Mouse (Mus musculus) gastrocnemius, adult 8-10 months (tissue): ENCODE measurements at regions not wholly inside any gene's neighbourhood (a gene's known extent, or its start where the extent isn't known, plus 50 kb on each side); places are given as distances from the start of the nearest gene placed in this dataset.

ENCODE experiments used
- DNase-seq, 2 experiments: peaks; one replicate each; pipeline ENCODE4 v3.0.0; 2022; ENCODE audit warnings: low spot score in 2 of 2

DNA sequence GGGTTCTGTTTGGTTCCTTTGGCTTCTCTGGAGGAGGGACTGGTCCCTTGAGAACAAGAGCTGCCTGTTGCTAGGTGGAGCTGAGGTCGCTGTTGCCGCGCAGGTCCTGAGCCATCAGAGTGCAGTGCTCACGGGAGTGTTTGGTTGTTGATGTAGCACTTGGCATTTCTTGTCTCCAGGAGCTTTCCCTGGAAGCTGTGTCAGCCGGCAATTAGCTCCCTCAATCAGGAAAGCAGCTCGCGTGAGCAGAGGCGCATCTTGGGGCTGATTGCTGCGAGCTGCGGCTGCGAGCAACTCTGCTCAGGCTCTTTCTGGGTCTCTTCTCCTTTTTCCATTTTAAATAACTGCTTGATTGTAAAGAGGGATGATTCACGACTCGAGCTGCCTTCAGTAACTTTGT lies 147.6 kb upstream of the Zc3h12a start:
- no peak for DNase-seq

GRCm38 (mm10) chr4:125270951-125271350 lies 143.3 kb upstream of the Zc3h12a start:
- DNase-seq = no peak

- no peak for DNase-seq
Measured at GRCm38 (mm10) chr4:125266212-125266611, 138.6 kb upstream of the Zc3h12a start.

DNA sequence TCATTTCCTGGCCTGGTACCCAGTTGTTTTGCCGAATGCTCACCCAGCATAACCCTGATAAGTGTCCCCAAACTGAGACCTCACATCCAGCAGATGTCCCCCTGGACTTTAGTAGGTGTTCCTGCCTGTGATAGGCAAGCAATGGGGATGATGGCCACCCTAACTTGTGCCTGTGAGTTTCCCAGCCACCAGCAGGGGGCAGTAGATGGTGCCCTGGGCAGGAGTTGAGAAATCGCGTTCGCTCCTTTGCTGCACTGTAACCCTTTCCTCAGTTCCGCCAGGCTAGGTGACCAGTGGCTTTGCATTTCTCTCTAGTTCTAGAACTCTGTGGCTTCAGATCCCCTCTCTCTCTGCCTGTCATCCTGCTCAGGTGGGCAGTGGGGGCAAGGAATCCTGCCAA lies 137.9 kb upstream of the Zc3h12a start:
- no peak for DNase-seq

DNA sequence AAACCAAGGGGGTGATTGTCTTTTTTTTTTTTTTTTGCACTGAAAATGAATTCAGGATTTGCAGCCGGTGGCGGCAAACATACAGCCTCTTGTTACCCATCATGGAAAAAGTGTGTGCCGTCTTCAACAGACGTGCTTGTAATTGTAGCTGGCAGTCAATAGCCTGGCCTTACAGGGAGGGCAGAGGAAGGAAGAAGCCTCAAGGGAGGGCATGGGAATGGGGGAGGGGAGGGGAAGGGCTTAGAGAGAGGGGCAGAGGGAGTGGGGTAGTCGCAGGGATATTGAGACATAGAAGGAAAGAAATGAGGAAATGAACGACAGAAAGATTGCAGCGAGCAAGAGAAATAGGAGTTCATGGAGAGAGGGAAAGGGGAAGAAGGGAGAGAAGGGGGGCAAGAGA lies 137.4 kb upstream of the Zc3h12a start:
- DNase-seq = no peak

- no peak for DNase-seq
Measured at GRCm38 (mm10) chr4:125261547-125261946, 133.9 kb upstream of the Zc3h12a start.

GRCm38 (mm10) chr4:125259306-125259705 lies 131.7 kb upstream of the Zc3h12a start:
- no peak for DNase-seq

GRCm38 (mm10) chr4:125257916-125258315 lies 130.3 kb upstream of the Zc3h12a start:
- DNase-seq = no peak

DNA sequence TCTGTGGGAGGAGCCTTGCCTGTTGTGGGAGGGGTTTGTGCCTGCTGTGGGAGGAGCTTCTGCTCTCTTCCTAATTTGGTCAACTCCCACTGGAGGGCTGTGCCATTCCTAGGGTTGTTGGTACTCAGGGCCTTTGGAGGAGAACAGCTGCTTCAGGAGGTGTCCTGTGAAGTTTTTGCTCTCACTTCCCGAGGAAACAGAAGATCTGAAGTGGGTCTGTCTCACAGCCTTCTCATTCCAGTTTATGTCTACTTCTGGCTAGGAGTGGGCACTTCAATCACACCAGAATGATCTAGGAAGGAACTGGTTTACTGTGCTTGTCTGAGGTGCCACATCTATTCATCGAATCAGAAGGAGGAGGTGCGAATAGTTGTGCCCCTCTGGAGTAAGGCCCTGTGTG lies 125.5 kb upstream of the Zc3h12a start:
- no peak for DNase-seq

DNA sequence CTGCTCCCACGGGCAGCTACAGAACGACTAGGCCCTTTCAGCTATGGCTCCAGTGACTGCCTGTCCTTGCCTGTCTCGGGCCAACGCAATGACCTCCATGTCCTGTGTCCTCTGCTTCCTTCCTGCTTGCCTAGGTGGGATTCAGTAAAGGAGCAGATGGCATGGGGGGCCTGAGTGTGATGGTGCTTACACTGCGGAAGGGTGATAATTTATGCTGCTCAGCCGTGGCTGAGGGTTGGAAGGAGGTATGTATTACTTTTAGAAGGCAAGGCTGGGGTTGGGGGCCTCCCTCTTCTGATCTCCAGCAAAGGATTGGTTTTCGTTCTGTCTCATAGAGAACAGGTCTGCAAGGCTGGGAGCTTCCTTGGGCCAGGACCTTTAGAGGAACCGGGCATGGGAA lies 124.6 kb upstream of the Zc3h12a start:
- DNase-seq = no peak

DNA sequence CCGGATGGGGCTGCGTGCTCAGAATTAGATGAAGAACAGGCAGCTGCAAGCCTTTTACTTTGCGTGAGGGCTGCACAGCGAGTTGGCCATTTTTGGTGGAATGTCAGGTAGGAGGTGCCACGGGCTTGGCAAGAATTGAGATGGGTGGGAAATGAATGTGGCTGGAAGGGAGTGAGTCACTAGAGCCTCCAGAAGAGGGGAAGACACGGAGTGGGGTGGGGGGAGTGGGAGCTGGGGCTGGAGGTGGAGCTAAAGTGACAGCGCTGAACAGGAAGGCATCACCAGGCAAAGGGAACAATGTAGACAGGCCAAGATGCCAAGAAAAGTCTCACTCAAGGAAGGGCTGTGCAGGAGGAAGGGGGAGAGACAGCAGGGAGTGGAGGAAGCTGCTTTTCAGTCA lies 121.4 kb upstream of the Zc3h12a start:
- no peak for DNase-seq

- DNase-seq = no peak
Measured at GRCm38 (mm10) chr4:125246171-125246570, 118.5 kb upstream of the Zc3h12a start.

- no peak for DNase-seq
Measured at GRCm38 (mm10) chr4:125242512-125242911, 114.9 kb upstream of the Zc3h12a start.

- DNase-seq = no peak
Measured at GRCm38 (mm10) chr4:125241577-125242262, 114.1 kb upstream of the Zc3h12a start.

DNA sequence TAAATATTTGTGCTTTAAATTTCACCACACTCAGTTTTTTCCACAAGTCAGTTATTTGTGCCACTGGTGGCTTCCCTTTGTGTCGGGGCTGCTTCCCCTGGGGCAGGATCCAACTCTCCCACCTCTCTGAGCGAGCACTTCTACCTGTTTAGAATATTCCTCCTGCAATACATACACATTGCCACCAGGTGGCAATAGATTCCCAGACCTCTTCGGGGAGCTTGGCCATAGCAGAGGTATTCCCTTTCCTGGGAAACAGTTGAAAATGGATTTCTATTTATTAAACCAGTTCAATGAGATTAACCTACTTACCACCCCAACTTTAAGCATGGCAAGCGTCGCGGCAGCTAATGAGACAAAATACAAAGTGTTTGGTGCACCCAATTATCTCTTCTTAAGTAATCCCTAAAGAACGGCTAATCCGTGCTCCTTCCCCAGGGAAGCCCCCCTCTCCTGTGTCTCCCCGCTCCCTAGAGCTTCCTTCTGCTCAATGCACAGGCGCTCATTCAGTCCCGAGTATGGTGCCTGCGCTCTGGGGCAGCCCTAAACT lies 104.1 kb upstream of the Zc3h12a start:
- DNase-seq = no peak

DNA sequence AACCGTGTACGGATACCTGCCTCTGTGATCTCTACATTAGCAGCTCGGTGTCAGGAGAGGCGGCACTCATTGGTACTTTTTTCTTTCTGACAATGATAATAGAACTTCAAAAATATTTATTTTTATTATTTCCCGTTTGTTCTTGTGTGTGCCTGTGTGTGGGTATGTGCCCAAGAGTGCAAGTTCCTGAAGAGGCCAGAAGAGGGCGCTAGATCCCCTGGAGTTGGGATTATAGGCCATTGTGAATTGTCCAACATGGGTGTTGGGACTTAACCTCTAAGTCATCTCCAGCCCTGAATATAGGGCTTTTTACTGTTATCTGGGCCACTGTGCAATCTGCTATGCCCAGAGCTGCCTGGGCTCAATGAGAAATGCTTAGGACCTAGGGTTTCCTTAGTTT lies 99.6 kb upstream of the Zc3h12a start:
- DNase-seq = no peak

GRCm38 (mm10) chr4:125222922-125223321 lies 95.3 kb upstream of the Zc3h12a start:
- no peak for DNase-seq

DNA sequence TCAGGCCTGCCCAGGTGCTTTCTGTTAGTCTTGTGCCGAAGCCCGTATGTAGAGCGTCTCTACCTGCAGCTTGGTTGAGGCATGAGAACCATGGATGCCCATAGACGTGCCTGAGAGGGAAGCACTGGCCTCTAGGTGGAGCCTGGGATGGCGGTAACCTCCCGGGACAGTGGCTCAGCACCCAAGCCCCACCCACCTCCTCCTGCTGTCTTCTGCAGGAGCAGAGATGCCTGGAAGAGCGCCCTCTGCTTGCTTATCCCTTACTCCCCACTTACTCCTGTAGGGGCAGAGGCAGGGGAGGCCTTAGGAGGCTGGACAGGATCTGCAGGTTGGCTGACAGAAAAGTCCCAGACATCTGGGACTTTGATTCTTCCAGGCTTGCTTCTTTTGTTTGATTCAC lies 92.7 kb upstream of the Zc3h12a start:
- DNase-seq = no peak

DNA sequence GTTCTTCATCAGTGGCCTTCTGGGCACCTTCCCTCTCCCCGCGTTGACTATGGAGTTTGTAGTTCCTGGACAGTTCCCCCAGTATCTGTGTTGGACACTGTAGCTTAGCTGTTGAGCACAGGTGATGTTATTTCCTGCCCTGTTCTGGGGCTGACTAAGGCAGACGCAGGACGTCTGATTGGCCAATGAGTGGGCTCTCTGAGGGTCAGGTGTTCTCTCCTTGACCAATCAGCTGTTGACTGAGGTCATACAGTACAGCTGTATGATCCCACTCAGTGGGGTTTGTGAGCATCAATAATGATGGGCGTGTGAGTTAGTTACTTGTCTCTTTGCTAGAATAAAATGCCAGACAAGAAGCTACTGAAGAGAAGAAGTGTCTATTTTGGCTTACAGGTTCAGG lies 91.6 kb upstream of the Zc3h12a start:
- DNase-seq = no peak

DNA sequence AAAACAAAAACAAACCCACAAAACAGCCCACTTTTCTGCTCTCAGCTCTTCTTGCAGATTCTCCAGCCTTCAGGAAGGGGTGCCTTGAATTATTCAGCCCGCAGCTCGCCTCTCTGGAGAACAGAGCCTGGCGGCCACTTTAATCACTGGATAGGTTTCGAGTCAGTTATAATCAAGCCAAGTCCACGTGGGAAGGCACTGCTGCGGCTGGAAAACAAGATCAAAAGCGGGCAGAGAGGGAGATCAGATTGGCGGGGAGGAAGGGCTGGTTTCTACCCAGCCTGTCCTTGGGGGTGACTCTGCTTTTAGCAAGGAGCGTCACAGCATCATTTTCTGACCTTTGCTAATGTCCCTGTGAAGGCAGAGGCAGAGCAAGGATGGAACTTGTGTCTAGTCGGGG lies 86.7 kb upstream of the Zc3h12a start:
- no peak for DNase-seq

DNA sequence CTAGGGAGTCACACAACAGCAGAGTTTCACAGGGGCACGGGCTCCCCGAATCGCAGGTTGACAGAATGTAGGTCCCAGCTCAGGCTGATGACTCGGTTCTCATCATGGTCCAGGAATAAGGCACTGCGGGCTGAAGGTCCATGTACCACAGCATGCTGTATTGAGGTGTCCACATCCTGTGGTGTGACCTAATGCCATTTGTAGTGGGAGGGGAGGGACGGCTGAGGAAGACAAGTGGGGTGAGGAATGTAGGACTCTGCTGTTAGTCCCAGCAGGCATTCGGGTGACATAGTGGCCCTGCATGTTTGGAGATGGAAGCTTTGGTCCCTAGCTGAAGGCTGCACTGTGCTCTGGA lies 84.5 kb upstream of the Zc3h12a start:
- DNase-seq = no peak

GRCm38 (mm10) chr4:125211459-125212175 lies 84.0 kb upstream of the Zc3h12a start:
- no peak for DNase-seq

- no peak for DNase-seq
Measured at GRCm38 (mm10) chr4:125210719-125211118, 83.1 kb upstream of the Zc3h12a start.
